Mouse (Mus musculus): ENCODE measurements around the gene Ipo7.

DNA sequence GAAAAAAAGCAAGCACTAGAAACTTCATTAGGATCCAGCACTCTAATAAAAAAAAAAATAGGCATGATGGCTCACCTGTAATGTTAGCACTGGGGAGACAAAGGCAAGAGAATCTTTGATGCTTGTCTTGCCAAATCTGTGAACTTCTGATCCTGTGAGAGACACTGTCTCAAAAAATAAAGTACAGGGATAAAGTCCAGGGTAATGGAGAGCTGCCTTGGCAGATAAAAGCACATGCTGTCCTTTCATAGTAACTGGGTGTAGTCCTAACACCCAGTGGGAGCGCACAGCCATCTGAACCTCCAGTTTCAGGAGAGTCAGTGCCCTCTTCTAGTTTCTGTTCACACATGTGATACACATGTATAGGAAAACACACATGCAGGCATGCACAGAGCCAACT is 26.8 kb upstream of the Ipo7 start:
- TF ChIP-seq EP300 (IDR thresholded peaks at IDR 0.05) (no peak), CTCF (IDR thresholded peaks at IDR 0.05) (no peak)

Measured in lung, postnatal 0 days (tissue).